Mouse (Mus musculus) bone marrow, adult 2 months (tissue): ENCODE results near the gene Tbata. TPM values are rescaled to one million over a fixed set of nuclear protein-coding genes. Genes with fewer than 3 reads are reported as not detected.

Experiments
- H3K27ac ChIP-seq: fragments of 200-500 bp; 2 replicates; pipeline ENCODE4 v1.5.1; 2012; ENCODE audit warnings: low read depth, mild to moderate bottlenecking, control low read depth, inconsistent platforms, low read length; ENCODE audit not compliant: control insufficient read depth, poor library complexity, insufficient read depth
- H3K4me1 ChIP-seq: fragments of 200-500 bp; 2 replicates; pipeline ENCODE4 v1.6.1; 2011; ENCODE audit warnings: low read length; ENCODE audit not compliant: control insufficient read depth, insufficient read depth
- H3K4me3 ChIP-seq: fragments of 200-500 bp; replicated peaks from 2 replicates; pipeline ENCODE3; 2011; ENCODE audit warnings: mild to moderate bottlenecking, low read depth, low read length, control low read depth; ENCODE audit not compliant: control insufficient read depth
- CTCF ChIP-seq: fragments of 200-500 bp; IDR thresholded peaks from 2 replicates; pipeline ENCODE4 v1.5.1; 2011; ENCODE audit warnings: low read length, control low read depth; ENCODE audit not compliant: control insufficient read depth, insufficient read depth
- POLR2A ChIP-seq: fragments of 200-500 bp; IDR thresholded peaks from 2 replicates; pipeline ENCODE4 v1.6.1; 2011; ENCODE audit warnings: low read depth, mild to moderate bottlenecking, control low read depth, low read length, borderline replicate concordance; ENCODE audit not compliant: control insufficient read depth
- whole genome bisulfite sequencing: fragments of 180-500 bp; shearing (Covaris S2); methylation state at CpG from one replicate; pipeline ENCODE4 v1.1.7; 2018; 5-methylcytosine and 5-hydroxymethylcytosine counted together
- polyA plus RNA-seq: library from polyadenylated mRNA; stranded (reverse); fragments of >200 nt; gene quantifications from 2 replicates; pipeline ENCODE4 v1.2.4, GENCODE M21; 2011; ENCODE audit warnings: low replicate concordance; ENCODE audit not compliant: missing spikeins, insufficient read depth, insufficient read length

Gene Tbata
- polyA plus RNA-seq, 1 experiment = 7.3 TPM

- peak overlapping the region; percentile 96 for H3K4me3 ChIP-seq
- no peaks in the 10 kb centered on the region; the same call in 1 of the 2 replicates for H3K4me1 ChIP-seq
- WGBS = 4% methylated on average over 3 of the region's 3 CpGs
- no peak for TF ChIP-seq POLR2A
- peak overlapping the region; percentile 90; the same call in 1 of the 2 replicates for H3K27ac ChIP-seq
Measured at GRCm38 (mm10) chr10:61145766-61146118, 26.0 kb upstream of the Tbata start.

DNA sequence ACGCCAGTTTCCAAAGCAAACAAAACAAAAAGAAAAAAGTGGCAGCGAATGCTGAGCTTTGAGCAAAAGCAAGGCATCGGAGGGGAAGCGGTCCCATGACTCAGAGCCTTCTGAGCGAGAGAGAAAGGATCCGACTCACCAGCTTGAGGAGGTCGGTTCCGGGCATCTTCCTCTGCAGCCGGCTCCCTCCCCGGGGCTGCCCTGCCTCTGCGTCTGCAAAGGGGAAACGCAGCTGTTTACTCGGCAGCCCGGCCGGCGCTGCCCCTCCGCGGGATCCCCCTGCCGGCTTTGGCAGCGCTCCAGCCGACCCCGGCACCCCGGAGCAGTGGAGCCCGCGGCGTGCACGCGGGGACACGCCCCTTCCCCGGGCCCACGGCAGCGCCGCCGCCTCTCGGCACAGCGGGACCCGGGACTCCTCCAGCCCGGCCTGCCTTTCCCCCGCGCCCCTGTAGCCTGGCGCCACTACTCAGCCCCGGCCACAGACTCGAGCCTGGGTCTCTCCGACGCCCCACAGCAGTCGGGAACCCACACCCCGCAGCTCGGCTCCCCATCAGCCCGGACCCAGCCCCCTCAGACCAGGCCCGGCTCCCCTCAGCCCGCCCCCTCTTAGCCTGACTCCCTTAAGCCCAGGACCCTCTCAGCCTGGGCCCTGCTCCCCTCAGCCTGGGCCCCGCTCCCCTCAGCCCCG, 25.5 kb upstream of the Tbata start:
- H3K4me3 ChIP-seq = peak overlapping the region; percentile 96
- TF ChIP-seq POLR2A (peak; percentile 4; the same call in 1 of the 2 replicates), CTCF (no peak)
- under 1% methylated on average over 51 of the region's 53 CpGs for WGBS
- H3K27ac ChIP-seq = peak overlapping the region; percentile 90
- no peaks in the 10 kb centered on the region; the same call in 1 of the 2 replicates for H3K4me1 ChIP-seq

- Histone ChIP-seq H3K4me1 (no peaks in the 10 kb centered on the region; the same call in 1 of the 2 replicates), H3K4me3 (peak overlapping the region; percentile 96), H3K27ac (peak overlapping the region; percentile 99)
- WGBS = under 1% methylated on average over 11 of the region's 14 CpGs
- TF ChIP-seq CTCF (no peak), POLR2A (no peak)
Measured at GRCm38 (mm10) chr10:61146807-61147156, 25.0 kb upstream of the Tbata start.

GRCm38 (mm10) chr10:61147157-61148040, 24.4 kb upstream of the Tbata start, which contains the start of gene Sgpl1:
Gene Sgpl1 (minus strand): TSS chr10:61147703.
- Histone ChIP-seq H3K4me3 (peak within 1 kb of the TSS; percentile 96), H3K4me1 (no peaks in the 10 kb centered on the region; the same call in 1 of the 2 replicates), H3K27ac (peak within 1 kb of the TSS; percentile 99)
- 1% methylated on average over 82 of the region's 82 CpGs for WGBS
- TF ChIP-seq CTCF (peak; percentile 82), POLR2A (peak; percentile 36; the same call in 1 of the 2 replicates)

GRCm38 (mm10) chr10:61149476-61149875, 22.3 kb upstream of the Tbata start:
- Histone ChIP-seq H3K27ac (no peak overlapping the region), H3K4me3 (no peak overlapping the region), H3K4me1 (no peaks in the 10 kb centered on the region)
- WGBS = 64% methylated on average over 3 of the region's 3 CpGs
- TF ChIP-seq POLR2A (no peak), CTCF (no peak)

- Histone ChIP-seq H3K4me1 (no peaks in the 10 kb centered on the region), H3K27ac (no peak overlapping the region), H3K4me3 (no peak overlapping the region)
- TF ChIP-seq CTCF = no peak
- WGBS = 74% methylated on average over 6 of the region's 6 CpGs
Measured at GRCm38 (mm10) chr10:61150616-61151015, 21.1 kb upstream of the Tbata start.

DNA sequence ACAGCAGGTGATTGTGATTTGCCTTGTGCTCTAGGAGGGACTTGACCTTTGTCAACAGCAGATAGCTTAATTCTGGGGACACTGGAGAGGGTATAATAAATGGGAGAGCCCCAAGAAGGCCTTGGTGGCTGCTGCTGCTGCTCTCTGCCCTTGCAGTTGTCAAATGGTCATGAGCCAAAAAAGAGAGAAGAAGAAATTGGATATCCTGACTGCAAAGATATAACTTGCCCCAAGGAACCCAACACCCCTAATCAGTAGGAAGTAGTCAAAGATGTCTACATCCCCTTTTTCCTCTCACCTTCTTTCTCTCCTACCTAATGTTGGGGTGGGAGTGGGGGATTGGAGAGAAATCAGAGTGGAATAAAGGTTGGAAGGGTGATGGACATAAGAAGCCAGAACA, 19.6 kb upstream of the Tbata start:
- TF ChIP-seq CTCF (no peak), POLR2A (no peak)
- Histone ChIP-seq H3K4me1 (no peaks in the 10 kb centered on the region), H3K27ac (no peak overlapping the region), H3K4me3 (no peak overlapping the region)

GRCm38 (mm10) chr10:61155611-61156010, 16.1 kb upstream of the Tbata start:
- H3K27ac ChIP-seq = no peak overlapping the region
- H3K4me1 ChIP-seq = peaks cover 2% of the 10 kb centered on the region
- 73% methylated on average over 3 of the region's 3 CpGs for WGBS
- no peak overlapping the region for H3K4me3 ChIP-seq
- TF ChIP-seq CTCF = no peak
- TF ChIP-seq POLR2A = no peak
